Mouse (Mus musculus): Measurements from ENCODE around the gene Golph3. TPM values are rescaled to one million over a fixed set of nuclear protein-coding genes. Genes with fewer than 3 reads are reported as not detected.

Golph3 gene
- total RNA-seq (2023): 10 to 100 TPM; 88.6 to 90.4 TPM

GRCm38 (mm10) chr15:12321091-12321787 lies at the start of gene Golph3:
Gene Golph3 (plus strand): TSS chr15:12321450.

GRCm38 (mm10) chr15:12321788-12322621 lies 755 bp downstream of the Golph3 start, which contains the start of gene 1810049J17Rik:
Gene 1810049J17Rik (minus strand): TSS chr15:12321899.

Other genes with a start within 250 kb of the Golph3 start
- gene Zfr, start 203.6 kb upstream of the Golph3 start, total RNA-seq (2023): 100 to 1,000 TPM; 125 to 143 TPM
- gene Mtmr12, start 116.4 kb upstream of the Golph3 start, total RNA-seq (2023): 10 to 100 TPM; 30.9 to 44.6 TPM
- not detected for gene 1810049J17Rik, start 449 bp downstream of the Golph3 start, total RNA-seq (2023)